ENCODE assay signal across 25 mouse cellular contexts in genomic region chr4:65146936-65147335, GRCm38 (mm10). TPM values are rescaled to one million over a fixed set of nuclear protein-coding genes. Genes with fewer than 3 reads are reported as not detected.
A peak's percentile ranks its signal among the peaks of the same experiment; 100 is the strongest.
DNase-seq lines count a peak whose midpoint lies in the region; ATAC-seq and TF ChIP-seq lines count a peak whose summit lies in the region.
"Had no signal": no experiment of that assay in that cellular context is flagged by ENCODE, and none has a peak within 500 bp of the region (broad histone marks: within the 10 kb centered on the region; RNA-seq: fewer than 3 reads in every experiment).

No protein-coding gene starts in this region.

- no peak for TF ChIP-seq POLR2A in kidney, adult 2 months (IDR thresholded peaks at IDR 0.05; ENCODE audit: low read depth, low read length)
- no peak for TF ChIP-seq POLR2A in limb, embryonic 14.5 days (IDR thresholded peaks at IDR 0.05; ENCODE audit: borderline replicate concordance, extremely low read depth, insufficient read depth, insufficient read length)

- H3K36me3 ChIP-seq in kidney, postnatal 0 days (ENCODE audit: insufficient read depth, low read length): no peaks in the 10 kb centered on the region
- no peaks in the 10 kb centered on the region for H3K36me3 ChIP-seq in kidney, adult 2 months (ENCODE audit: control insufficient read depth, insufficient read depth, low read length)
- H3K36me3 ChIP-seq in limb, embryonic 14.5 days (ENCODE audit: control insufficient read depth, insufficient read depth, low read length): no peaks in the 10 kb centered on the region
- no peaks in the 10 kb centered on the region for H3K36me3 ChIP-seq in limb, embryonic 10.5 days
- H3K36me3 ChIP-seq: embryonic facial prominence, embryonic 15.5 days; hindbrain, embryonic 12.5 days; hindbrain, embryonic 15.5 days had no signal

- H3K4me1 ChIP-seq in kidney, postnatal 0 days (replicated peaks; ENCODE audit: insufficient read depth, low read length): no peaks in the 10 kb centered on the region
- no peaks in the 10 kb centered on the region for H3K4me1 ChIP-seq in kidney, adult 2 months (ENCODE audit: control insufficient read depth, insufficient read depth, low read length)
- H3K4me1 ChIP-seq in limb, embryonic 14.5 days (ENCODE audit: control insufficient read depth, insufficient read depth, low read length): no peaks in the 10 kb centered on the region
- no peaks in the 10 kb centered on the region for H3K4me1 ChIP-seq in limb, embryonic 10.5 days
- H3K4me1 ChIP-seq: embryonic facial prominence, embryonic 15.5 days; hindbrain, embryonic 12.5 days; hindbrain, embryonic 15.5 days had no signal

- 55% methylated on average over 1 of the region's 1 CpGs for WGBS in kidney, postnatal 0 days
- WGBS in kidney, adult 2 months: 92% methylated on average over 1 of the region's 1 CpGs
- WGBS in limb, embryonic 14.5 days: 33% methylated on average over 1 of the region's 1 CpGs
- WGBS in limb, embryonic 10.5 days: 76% methylated on average over 1 of the region's 1 CpGs

- no peak for TF ChIP-seq CTCF in kidney, postnatal 0 days (IDR thresholded peaks at IDR 0.05; ENCODE audit: low read depth)
- TF ChIP-seq CTCF in kidney, adult 2 months (conservative IDR thresholded peaks at IDR 0.05; ENCODE audit: insufficient read depth, insufficient read length, low read depth, low read length): no peak

- H3K4me2 ChIP-seq in kidney, postnatal 0 days (ENCODE audit: low read length): no peak overlapping the region
- H3K4me2 ChIP-seq in limb, embryonic 14.5 days (replicated peaks; ENCODE audit: low read depth, low read length, severe bottlenecking): no peak overlapping the region
- H3K4me2 ChIP-seq: embryonic facial prominence, embryonic 15.5 days; heart, embryonic 11.5 days; hindbrain, embryonic 12.5 days; hindbrain, embryonic 15.5 days had no signal

- no peak for ATAC-seq in kidney, postnatal 0 days (replicated peaks; ENCODE audit: low FRiP score, low read depth)
- ATAC-seq in limb, embryonic 14.5 days (ENCODE audit: low FRiP score, low read depth): no peak
- ATAC-seq: activated CD4-positive, CD25-positive, alpha-beta regulatory T cell, adult 4 months; CD4-positive, CD25-positive, alpha-beta regulatory T cell, adult 4 months; forebrain, embryonic 14.5 days; forebrain, postnatal 0 days had no signal

- no peak overlapping the region for H3K27ac ChIP-seq in kidney, postnatal 0 days
- no peak overlapping the region for H3K27ac ChIP-seq in kidney, adult 2 months (ENCODE audit: insufficient read depth, low read depth, low read length)
- H3K27ac ChIP-seq in limb, embryonic 14.5 days (replicated peaks; ENCODE audit: low read depth, low read length): no peak overlapping the region
- no peak overlapping the region for H3K27ac ChIP-seq in limb, embryonic 10.5 days
- H3K27ac ChIP-seq: embryonic facial prominence, embryonic 15.5 days; gastrocnemius, adult 2 months; hindbrain, embryonic 12.5 days; hindbrain, embryonic 15.5 days had no signal

- H3K4me3 ChIP-seq in kidney, postnatal 0 days (replicated peaks; ENCODE audit: low read depth, low read length): no peak overlapping the region
- H3K4me3 ChIP-seq in kidney, adult 2 months (ENCODE audit: insufficient read depth, low read depth, low read length): no peak overlapping the region
- H3K4me3 ChIP-seq in limb, embryonic 14.5 days (replicated peaks; ENCODE audit: low read length): no peak overlapping the region
- H3K4me3 ChIP-seq in limb, embryonic 10.5 days: no peak overlapping the region
- H3K4me3 ChIP-seq: embryonic facial prominence, embryonic 15.5 days; gastrocnemius, adult 2 months; hindbrain, embryonic 12.5 days; hindbrain, embryonic 15.5 days had no signal

- no peaks in the 10 kb centered on the region for H3K27me3 ChIP-seq in kidney, postnatal 0 days (ENCODE audit: insufficient read depth, low read length)
- H3K27me3 ChIP-seq in kidney, adult 2 months (replicated peaks; ENCODE audit: control insufficient read depth, insufficient read depth, low read length): no peaks in the 10 kb centered on the region
- H3K27me3 ChIP-seq in limb, embryonic 14.5 days (ENCODE audit: control insufficient read depth, insufficient read depth, low read length): no peaks in the 10 kb centered on the region
- no peaks in the 10 kb centered on the region for H3K27me3 ChIP-seq in limb, embryonic 10.5 days (ENCODE audit: low read depth, poor library complexity, severe bottlenecking)
- H3K27me3 ChIP-seq: embryonic facial prominence, embryonic 15.5 days; hindbrain, embryonic 12.5 days; hindbrain, embryonic 15.5 days had no signal

- DNase-seq in kidney, postnatal 0 days (ENCODE audit: low spot score): peak; percentile 7
- no peak for DNase-seq in kidney, adult 2 months
- peak; percentile 64 for DNase-seq in limb, embryonic 14.5 days (ENCODE audit: low spot score)
- DNase-seq in limb, embryonic 10.5 days (ENCODE audit: low spot score): no peak
- DNase-seq in ovary, postnatal 36 days (ENCODE audit: low spot score): peak; percentile 20
- DNase-seq in ovary, adult 18-20 months (ENCODE audit: low spot score): no peak
- no peak for DNase-seq in spleen, postnatal 10 days (ENCODE audit: low spot score in 2 of 2)
- DNase-seq: adrenal gland, adult 8-10 months; adrenal gland, postnatal 25 days; cerebellum, adult 11-12 months; cerebellum, adult 8-10 months; cerebellum, postnatal 10 days; cerebellum, postnatal 36 days; embryo, embryonic 11 days; forebrain, postnatal 0 days; gastrocnemius, adult 2 months; gastrocnemius, postnatal 14 days; heart, adult 11 months had no signal

- H3K9ac ChIP-seq in kidney, postnatal 0 days (ENCODE audit: low read depth, low read length): no peak overlapping the region
- H3K9ac ChIP-seq in limb, embryonic 14.5 days (ENCODE audit: low read depth, low read length, severe bottlenecking): no peak overlapping the region
- H3K9ac ChIP-seq: embryonic facial prominence, embryonic 15.5 days; forebrain, postnatal 0 days; hindbrain, embryonic 12.5 days; hindbrain, embryonic 15.5 days had no signal

- no peaks in the 10 kb centered on the region for H3K9me3 ChIP-seq in kidney, postnatal 0 days (replicated peaks; ENCODE audit: low read length)
- H3K9me3 ChIP-seq in limb, embryonic 14.5 days (ENCODE audit: control insufficient read depth, low read length): no peaks in the 10 kb centered on the region
- H3K9me3 ChIP-seq in limb, embryonic 10.5 days (replicated peaks): no peaks in the 10 kb centered on the region
- H3K9me3 ChIP-seq: embryonic facial prominence, embryonic 15.5 days; hindbrain, embryonic 12.5 days; hindbrain, embryonic 15.5 days had no signal

RNA-seq across cellular contexts. Expression of gene Pappa, which starts 23.0 kb away (rescaled TPM):
- polyA plus RNA-seq in kidney, postnatal 0 days (2015; fragmentation: Nextera tagmentation; extraction: Ambion mirVana): 1.5 and 1.7 TPM in 2 replicates
- polyA plus RNA-seq in kidney, adult 2 months (2012; rRNA removed): 1.4 and 1.5 TPM in 2 replicates
- 1.7 and 2.2 TPM in 2 replicates for polyA plus RNA-seq in limb, embryonic 14.5 days (2012; rRNA removed)
- 1.7 and 1.9 TPM in 2 replicates for polyA plus RNA-seq in limb, embryonic 14.5 days (2014; fragmentation: Nextera tagmentation; extraction: Ambion mirVana)
- 0.33 and 0.69 TPM in 2 replicates for polyA plus RNA-seq in limb, embryonic 10.5 days (2016; fragmentation: Nextera tagmentation; extraction: Ambion mirVana)
- polyA plus RNA-seq: activated CD4-positive, CD25-positive, alpha-beta regulatory T cell, adult 4 months had no signal

Comparison
In these comparisons a context has a peak if more than half of its experiments do, and no peak if none do; other contexts are left out.
1. DNase-seq: peak in kidney, postnatal 0 days (single experiment), limb, embryonic 14.5 days (single experiment) and ovary, postnatal 36 days (single experiment); none in kidney, adult 2 months (single experiment), limb, embryonic 10.5 days (single experiment), ovary, adult 18-20 months (single experiment) and spleen, postnatal 10 days (0 of 2).